Mouse (Mus musculus) intestine, embryonic 14.5 days (tissue): ENCODE results near the gene Pum1. TPM values are rescaled to one million over a fixed set of nuclear protein-coding genes. Genes with fewer than 3 reads are reported as not detected.

Experiments
- ATAC-seq: fragments of 200-750 bp; cut with Nextera tagmentation; replicated peaks from 2 replicates; pipeline ENCODE4 v1.8.0; 2017; ENCODE audit warnings: low read depth, moderate number of reproducible peaks, moderate TSS enrichment, moderate library complexity; ENCODE audit not compliant: low FRiP score, low TSS enrichment
- DNase-seq: peaks from one replicate; pipeline ENCODE4 v3.0.0-alpha.2; 2018; ENCODE audit warnings: low spot score
- H3K27ac ChIP-seq: fragments of 300-500 bp; sonication (generic); 2 replicates; pipeline ENCODE4 v1.5.1; 2014; ENCODE audit warnings: low read depth, mild to moderate bottlenecking, control low read depth
- H3K27me3 ChIP-seq: fragments of 300-500 bp; sonication (generic); replicated peaks from 2 replicates; pipeline ENCODE4 v1.6.1; 2014; ENCODE audit warnings: low read length, control low read depth; ENCODE audit not compliant: control insufficient read depth, insufficient read depth
- H3K36me3 ChIP-seq: fragments of 300-500 bp; sonication (generic); 2 replicates; pipeline ENCODE4 v1.6.1; 2014; ENCODE audit warnings: low read length, control low read depth; ENCODE audit not compliant: control insufficient read depth, insufficient read depth
- H3K4me1 ChIP-seq: fragments of 300-500 bp; sonication (generic); replicated peaks from 2 replicates; pipeline ENCODE4 v1.6.1; 2014; ENCODE audit warnings: low read length, control low read depth, mixed read lengths; ENCODE audit not compliant: control insufficient read depth, insufficient read depth
- H3K4me2 ChIP-seq: fragments of 300-500 bp; sonication (generic); 2 replicates; pipeline ENCODE4 v1.6.1; 2014; ENCODE audit warnings: low read length
- H3K4me3 ChIP-seq: fragments of 300-500 bp; sonication (generic); 2 replicates; pipeline ENCODE4 v1.5.1; 2014; ENCODE audit warnings: low read depth, low read length, control low read depth, mixed read lengths
- H3K9ac ChIP-seq: fragments of 300-500 bp; sonication (generic); 2 replicates; pipeline ENCODE4 v1.6.1; 2014; ENCODE audit warnings: mild to moderate bottlenecking, low read length
- H3K9me3 ChIP-seq: fragments of 300-500 bp; sonication (generic); 2 replicates; pipeline ENCODE4 v1.6.1; 2016; ENCODE audit warnings: low read length, control low read depth; ENCODE audit not compliant: control insufficient read depth
- WGBS: fragments of 180-500 bp; shearing (Covaris S2); extraction: QIAGEN DNeasy Blood & Tissue Kit; methylation state at CpG from one replicate; pipeline ENCODE4 v1.1.7; 2014; 5-methylcytosine and 5-hydroxymethylcytosine counted together
- polyA plus RNA-seq: library from polyadenylated mRNA; unstranded; fragments of >200 nt; fragmentation: Nextera tagmentation; extraction: Ambion mirVana; gene quantifications from 2 replicates; pipeline ENCODE4 v1.2.1, GENCODE M21; 2014

The Pum1 gene
- polyA plus RNA-seq, 1 experiment from 2014 or later = 91.7 TPM

DNA sequence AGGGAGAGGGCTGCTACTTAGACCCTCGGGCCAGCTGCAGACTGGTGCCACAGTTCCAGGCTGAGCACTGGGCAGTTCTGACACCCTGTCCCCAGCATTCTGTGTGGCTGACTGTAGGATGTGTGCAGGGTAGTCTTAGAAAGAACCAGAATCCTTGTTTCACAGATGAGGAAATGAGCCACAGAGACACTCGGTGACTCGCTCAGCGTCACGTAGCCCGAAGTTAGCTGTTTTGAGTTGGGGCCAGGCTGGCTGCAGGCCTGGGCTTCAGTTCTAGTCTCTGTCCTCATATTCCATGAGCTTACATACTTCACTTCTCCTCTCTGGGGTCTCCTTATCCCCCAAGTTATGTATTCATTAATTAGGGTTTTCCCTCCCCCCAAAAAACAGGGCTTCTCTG, 132.8 kb downstream of the Pum1 start:
- Histone ChIP-seq H3K4me1 (peaks cover 43% of the 10 kb centered on the region), H3K9me3 (no peaks in the 10 kb centered on the region), H3K4me2 (no peak overlapping the region), H3K4me3 (no peak overlapping the region), H3K27me3 (no peaks in the 10 kb centered on the region), H3K36me3 (no peaks in the 10 kb centered on the region), H3K9ac (no peak overlapping the region), H3K27ac (no peak overlapping the region)
- DNase-seq (no peak), ATAC-seq (no peak)
- WGBS = 83% methylated on average over 6 of the region's 6 CpGs

DNA sequence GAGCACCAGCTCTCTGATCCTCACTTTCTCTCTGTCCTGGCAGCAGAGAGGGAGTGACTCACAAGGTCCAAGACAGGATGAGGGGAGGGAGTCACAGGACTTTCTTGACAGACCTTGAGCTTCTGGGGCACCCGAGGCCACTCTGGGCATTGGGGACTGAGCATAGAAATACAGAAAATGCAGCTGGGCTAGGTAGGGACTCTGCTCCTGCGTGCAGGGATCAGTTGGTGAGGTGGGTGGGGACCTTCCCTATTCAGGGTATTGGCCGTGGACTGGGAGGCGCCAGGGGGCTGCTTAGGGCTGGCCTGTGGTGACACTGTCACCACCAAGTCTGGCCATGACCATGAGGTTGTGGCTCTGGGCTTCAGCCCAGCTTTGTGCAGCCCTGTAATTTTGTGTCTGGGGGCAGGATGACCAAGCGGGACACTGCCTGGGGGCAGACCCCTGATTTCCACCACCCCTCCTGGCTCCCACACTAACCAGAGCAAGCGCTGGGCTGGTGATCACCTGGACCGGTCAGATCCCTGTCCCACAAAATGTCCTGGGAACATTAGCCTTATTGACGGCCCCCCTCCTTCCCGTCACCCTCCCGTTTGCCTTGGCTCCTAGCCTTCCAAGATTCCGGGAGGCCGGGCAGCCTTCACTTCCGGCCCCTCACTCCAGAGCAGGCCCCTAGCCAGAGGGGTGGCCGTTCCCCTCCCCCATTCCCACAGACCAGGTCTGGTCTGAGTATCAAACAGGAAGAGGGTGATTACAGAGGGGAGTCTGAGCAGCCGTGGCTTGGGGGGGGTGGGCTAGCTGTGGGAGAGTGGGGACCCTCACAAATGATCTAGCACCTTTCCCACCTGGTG, 134.3 kb downstream of the Pum1 start:
- Histone ChIP-seq H3K36me3 (no peaks in the 10 kb centered on the region), H3K9me3 (no peaks in the 10 kb centered on the region), H3K9ac (peak overlapping the region; percentile 27; the same call in 1 of the 2 replicates), H3K4me1 (peaks cover 53% of the 10 kb centered on the region), H3K27ac (peak overlapping the region; percentile 57; the same call in 1 of the 2 replicates), H3K4me2 (peak overlapping the region; percentile 34), H3K4me3 (no peak overlapping the region), H3K27me3 (no peaks in the 10 kb centered on the region)
- ATAC-seq = 0 out of 2 replicates have a peak, but pooled peaks have one; percentile 43
- 30% methylated on average over 15 of the region's 15 CpGs for WGBS
- no peak for DNase-seq

DNA sequence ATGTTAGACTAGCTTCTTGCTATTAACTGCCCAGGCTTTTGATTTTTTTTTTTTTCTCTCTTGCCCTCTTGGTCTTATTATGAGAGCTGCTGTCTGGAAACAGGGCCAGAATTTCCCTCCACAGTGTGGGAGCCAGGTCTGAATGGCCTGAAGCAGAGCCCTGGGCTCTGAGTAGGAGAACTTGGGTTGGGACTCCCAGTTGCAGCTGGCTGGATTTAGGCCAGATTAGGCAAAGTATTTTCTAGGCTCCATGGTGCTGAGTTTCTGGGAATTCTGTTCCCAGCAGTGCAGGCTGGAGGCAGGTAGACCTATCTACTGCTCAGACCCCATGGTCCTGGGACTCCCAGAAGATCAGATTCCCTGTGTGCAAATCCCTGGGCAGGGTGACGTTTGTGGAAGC, 135.3 kb downstream of the Pum1 start:
- peak overlapping the region; percentile 57; the same call in 1 of the 2 replicates for H3K27ac ChIP-seq
- no peak overlapping the region for H3K9ac ChIP-seq
- peaks cover 51% of the 10 kb centered on the region for H3K4me1 ChIP-seq
- H3K27me3 ChIP-seq = no peaks in the 10 kb centered on the region
- H3K36me3 ChIP-seq = no peaks in the 10 kb centered on the region
- H3K9me3 ChIP-seq = no peaks in the 10 kb centered on the region
- ATAC-seq (no peak), DNase-seq (no peak)
- no peak overlapping the region for H3K4me2 ChIP-seq
- H3K4me3 ChIP-seq = no peak overlapping the region
- 65% methylated on average over 1 of the region's 1 CpGs for WGBS

DNA sequence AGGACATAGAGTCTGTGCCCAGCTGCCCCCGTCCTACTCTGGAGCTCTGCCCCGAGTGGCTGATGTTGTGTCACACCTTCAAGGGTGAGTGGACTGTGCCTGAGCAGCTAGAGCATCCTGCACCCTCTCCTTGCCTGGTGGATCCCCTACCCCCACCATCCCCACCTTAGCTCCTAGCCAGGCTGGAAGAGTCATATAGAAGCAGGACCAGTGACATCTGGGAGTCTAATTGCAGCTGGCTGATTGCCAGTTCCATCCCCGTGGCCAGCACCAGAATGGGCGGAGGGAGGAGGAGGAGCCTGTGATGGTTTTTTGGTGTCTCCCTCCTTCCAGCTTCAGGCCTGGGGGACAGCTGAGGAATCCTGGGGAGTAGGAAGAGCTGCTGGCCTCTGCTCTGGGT, 136.0 kb downstream of the Pum1 start:
- Histone ChIP-seq H3K4me1 (peaks cover 48% of the 10 kb centered on the region), H3K36me3 (no peaks in the 10 kb centered on the region), H3K4me2 (no peak overlapping the region), H3K9ac (no peak overlapping the region), H3K27ac (0 out of 2 replicates have a peak overlapping the region, but pooled peaks have one; percentile 57), H3K9me3 (no peaks in the 10 kb centered on the region), H3K4me3 (no peak overlapping the region), H3K27me3 (no peaks in the 10 kb centered on the region)
- WGBS = 48% methylated on average over 4 of the region's 4 CpGs
- ATAC-seq (0 out of 2 replicates have a peak, but pooled peaks have one; percentile 21), DNase-seq (no peak)

DNA sequence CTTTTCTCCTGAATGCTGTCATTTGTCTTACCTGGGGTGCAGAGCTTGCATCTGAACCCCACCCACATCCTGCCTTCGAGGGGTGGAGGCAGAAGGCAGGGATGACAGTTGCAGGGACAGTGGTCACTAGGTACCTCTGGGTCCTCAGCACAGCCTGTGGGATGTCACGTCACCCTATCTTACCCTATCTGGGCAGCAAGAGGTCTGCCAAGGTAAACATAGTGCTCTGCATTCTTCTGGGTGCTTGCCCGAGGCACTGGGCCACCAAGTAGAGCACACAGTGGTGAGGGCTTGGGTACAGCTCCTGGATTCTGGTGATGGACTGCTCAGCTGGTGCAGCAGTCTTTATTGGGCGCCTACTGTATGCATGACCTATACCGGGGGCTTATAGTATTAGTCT, 136.5 kb downstream of the Pum1 start:
- H3K36me3 ChIP-seq = no peaks in the 10 kb centered on the region
- WGBS = 64% methylated on average over 5 of the region's 5 CpGs
- no peak overlapping the region for H3K4me2 ChIP-seq
- DNase-seq = no peak
- H3K9ac ChIP-seq = no peak overlapping the region
- H3K4me1 ChIP-seq = peaks cover 45% of the 10 kb centered on the region
- no peaks in the 10 kb centered on the region for H3K27me3 ChIP-seq
- no peak overlapping the region for H3K4me3 ChIP-seq
- no peak overlapping the region for H3K27ac ChIP-seq
- no peaks in the 10 kb centered on the region for H3K9me3 ChIP-seq
- no peak for ATAC-seq

DNA sequence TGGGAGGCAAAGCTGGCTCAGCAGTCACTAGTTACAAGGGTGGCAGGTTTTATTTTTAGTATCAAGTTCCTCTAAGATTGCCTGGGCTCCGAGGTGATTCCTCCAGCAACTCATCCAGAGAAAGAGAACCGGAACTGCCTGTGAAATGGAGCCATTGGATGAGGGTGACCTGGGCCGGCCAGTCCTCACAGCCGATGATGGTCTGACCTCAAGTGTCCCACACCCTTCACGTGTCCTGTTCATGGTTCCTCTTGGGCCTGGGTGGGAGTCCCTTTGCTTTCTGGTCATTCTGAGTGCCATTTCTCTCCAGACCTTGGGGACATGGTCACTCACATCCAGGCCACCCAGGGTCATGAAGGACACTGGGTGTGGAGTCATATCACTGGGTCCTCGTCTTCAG, 137.0 kb downstream of the Pum1 start:
- Histone ChIP-seq H3K9me3 (no peaks in the 10 kb centered on the region), H3K4me3 (no peak overlapping the region), H3K4me2 (no peak overlapping the region), H3K4me1 (peaks cover 47% of the 10 kb centered on the region), H3K27ac (no peak overlapping the region), H3K27me3 (no peaks in the 10 kb centered on the region), H3K36me3 (no peaks in the 10 kb centered on the region), H3K9ac (no peak overlapping the region)
- ATAC-seq (no peak), DNase-seq (no peak)
- WGBS = 87% methylated on average over 6 of the region's 6 CpGs

DNA sequence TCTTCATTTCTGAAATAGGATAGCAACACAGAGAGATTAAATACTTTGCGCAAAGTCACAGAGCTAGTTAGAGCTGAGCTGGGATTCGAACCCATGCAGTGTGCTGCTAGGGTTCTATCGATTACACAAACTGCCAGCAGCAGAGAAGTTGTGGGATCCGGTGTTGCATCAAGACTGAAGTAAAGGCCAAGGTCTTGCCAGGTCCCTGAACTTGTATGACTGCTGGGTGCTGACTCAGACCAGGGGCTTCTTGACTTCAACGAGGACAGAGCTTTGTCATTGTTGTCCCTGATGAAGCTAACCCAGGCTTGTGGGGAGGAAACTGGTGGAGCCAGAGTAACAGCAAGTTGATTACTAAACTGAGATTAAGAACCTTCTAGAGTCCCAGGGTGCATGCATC, 138.1 kb downstream of the Pum1 start:
- whole genome bisulfite sequencing = 84% methylated on average over 5 of the region's 5 CpGs
- ATAC-seq = no peak
- no peaks in the 10 kb centered on the region for H3K9me3 ChIP-seq
- DNase-seq = no peak
- H3K4me2 ChIP-seq = no peak overlapping the region
- H3K9ac ChIP-seq = no peak overlapping the region
- no peaks in the 10 kb centered on the region for H3K27me3 ChIP-seq
- peaks cover 48% of the 10 kb centered on the region for H3K4me1 ChIP-seq
- no peaks in the 10 kb centered on the region for H3K36me3 ChIP-seq
- no peak overlapping the region; the same call in 1 of the 2 replicates for H3K27ac ChIP-seq
- H3K4me3 ChIP-seq = no peak overlapping the region

DNA sequence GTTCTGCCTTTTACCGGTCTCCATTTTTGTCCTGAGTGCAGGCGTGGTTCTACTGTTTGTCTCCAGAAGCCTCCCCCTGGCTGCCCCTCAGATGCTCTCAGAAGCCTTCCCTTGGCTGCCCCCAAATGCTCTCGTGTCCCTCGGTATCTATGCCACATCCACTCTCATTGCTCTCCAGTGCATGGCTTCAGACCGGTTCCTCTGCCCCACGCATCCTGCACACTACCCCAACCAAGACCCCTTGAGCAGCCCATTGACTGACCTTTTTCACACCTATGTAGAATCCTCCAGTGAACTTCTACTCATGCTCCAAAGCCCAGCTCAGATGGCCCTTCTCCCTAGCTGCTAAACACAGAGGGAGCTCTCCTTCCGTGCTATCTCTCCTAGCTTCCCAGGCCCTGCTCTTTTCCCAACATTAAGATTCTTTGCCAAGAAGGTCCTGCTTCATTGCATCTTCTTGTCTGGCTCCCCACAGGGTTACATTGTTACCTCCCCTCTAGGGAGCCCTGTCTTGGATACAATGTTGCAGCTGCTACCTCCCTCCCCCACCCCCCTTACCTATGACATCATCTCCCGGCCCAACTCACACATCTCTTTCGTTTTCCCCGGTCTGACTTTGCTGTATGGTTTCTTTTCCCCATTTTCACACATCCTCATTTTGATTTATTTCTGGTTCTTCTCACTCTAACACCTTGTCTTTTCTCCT, 138.7 kb downstream of the Pum1 start:
- peaks cover 48% of the 10 kb centered on the region for H3K4me1 ChIP-seq
- H3K36me3 ChIP-seq = no peaks in the 10 kb centered on the region
- DNase-seq = no peak
- H3K4me3 ChIP-seq = no peak overlapping the region
- peak overlapping the region; percentile 20; the same call in 1 of the 2 replicates for H3K4me2 ChIP-seq
- WGBS = 55% methylated on average over 10 of the region's 10 CpGs
- no peak for ATAC-seq
- H3K9ac ChIP-seq = no peak overlapping the region
- no peaks in the 10 kb centered on the region for H3K9me3 ChIP-seq
- H3K27me3 ChIP-seq = no peaks in the 10 kb centered on the region
- peak overlapping the region; percentile 34 for H3K27ac ChIP-seq
